Mouse (Mus musculus) liver, adult 2 months (tissue): ENCODE measurements at regions not wholly inside any gene's neighbourhood (a gene's known extent, or its start where the extent isn't known, plus 50 kb on each side); places are given as distances from the start of the nearest gene placed in this dataset.

Experiments
- DNase-seq: peaks from one replicate; pipeline ENCODE4 v3.0.0-alpha.2; 2011; ENCODE audit warnings: low read depth, low spot score; ENCODE audit errors: extremely low read depth
- H3K27ac ChIP-seq: fragments of 200-500 bp; replicated peaks from 2 replicates; pipeline ENCODE4 v1.5.1; 2012; ENCODE audit warnings: low read depth, mild to moderate bottlenecking, control low read depth, inconsistent platforms, low read length; ENCODE audit not compliant: insufficient read depth
- H3K27me3 ChIP-seq: fragments of 200-500 bp; 2 replicates; pipeline ENCODE4 v1.6.1; 2012; ENCODE audit warnings: mild to moderate bottlenecking, moderate library complexity, low read length, inconsistent platforms; ENCODE audit not compliant: control insufficient read depth, insufficient read depth
- H3K36me3 ChIP-seq: fragments of 200-500 bp; 2 replicates; pipeline ENCODE4 v1.6.1; 2012; ENCODE audit warnings: low read length, inconsistent platforms; ENCODE audit not compliant: control insufficient read depth, insufficient read depth
- H3K4me1 ChIP-seq: fragments of 200-500 bp; 2 replicates; pipeline ENCODE4 v1.6.1; 2011; ENCODE audit warnings: low read length; ENCODE audit not compliant: control insufficient read depth, insufficient read depth
- H3K4me3 ChIP-seq: fragments of 200-500 bp; 2 replicates; pipeline ENCODE4 v1.5.1; 2011; ENCODE audit warnings: low read depth, mild to moderate bottlenecking, control low read depth, low read length, moderate library complexity; ENCODE audit not compliant: insufficient read depth
- H3K79me2 ChIP-seq: fragments of 200-500 bp; 2 replicates; pipeline ENCODE4 v1.6.1; 2012; ENCODE audit warnings: inconsistent platforms, mild to moderate bottlenecking, low read length, moderate library complexity; ENCODE audit not compliant: control insufficient read depth, insufficient read depth
- H3K9ac ChIP-seq: fragments of 200-500 bp; 2 replicates; pipeline ENCODE4 v1.6.1; 2012; ENCODE audit warnings: low read depth, mild to moderate bottlenecking, control low read depth, inconsistent platforms, low read length
- CTCF ChIP-seq: fragments of 200-500 bp; IDR thresholded peaks from 2 replicates; pipeline ENCODE4 v1.5.1; 2011; ENCODE audit warnings: low read depth, low read length, control low read depth
- POLR2A ChIP-seq: fragments of 200-500 bp; IDR thresholded peaks from 2 replicates; pipeline ENCODE4 v1.6.1; 2011; ENCODE audit warnings: low read length, control low read depth; ENCODE audit not compliant: insufficient read depth; ENCODE audit errors: extremely low read depth
- WGBS: fragments of 180-500 bp; shearing (Covaris S2); methylation state at CpG from one replicate; pipeline ENCODE4 v1.1.7; 2018; 5-methylcytosine and 5-hydroxymethylcytosine counted together

DNA sequence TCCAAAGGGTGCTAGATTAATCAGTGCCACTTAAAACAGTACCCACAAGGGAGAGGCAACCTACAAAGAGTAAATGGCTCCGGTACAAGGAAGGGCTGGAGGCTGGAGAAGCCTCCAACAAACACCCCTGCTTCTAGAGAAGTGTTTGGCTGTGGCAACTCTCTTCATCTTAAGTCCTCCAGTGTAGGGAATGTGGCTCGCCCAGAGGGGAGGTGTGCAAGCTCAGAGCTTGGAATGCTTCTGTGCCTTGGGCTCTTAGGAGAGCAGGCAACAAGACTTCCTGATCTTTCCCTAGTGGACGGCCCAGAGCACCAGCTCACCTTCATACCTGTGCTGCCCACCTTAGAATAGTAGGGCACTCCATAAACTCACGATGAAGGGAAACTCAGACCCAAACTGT lies 92.4 kb downstream of the Fam53a start:
- Histone ChIP-seq H3K27me3 (0 out of 2 replicates have a peak, but pooled peaks cover 4% of the 10 kb centered on the region), H3K9ac (no peak overlapping the region), H3K36me3 (no peaks in the 10 kb centered on the region), H3K79me2 (no peaks in the 10 kb centered on the region), H3K27ac (no peak overlapping the region), H3K4me3 (no peak overlapping the region), H3K4me1 (no peaks in the 10 kb centered on the region)
- no peak for TF ChIP-seq CTCF
- no peak for TF ChIP-seq POLR2A
- 59% methylated on average over 4 of the region's 4 CpGs for WGBS
- DNase-seq: no peak

GRCm38 (mm10) chr5:33536261-33536660 lies 93.2 kb downstream of the Fam53a start:
- no peak overlapping the region for H3K4me3 ChIP-seq
- no peaks in the 10 kb centered on the region for H3K79me2 ChIP-seq
- 0 out of 2 replicates have a peak, but pooled peaks cover 4% of the 10 kb centered on the region for H3K27me3 ChIP-seq
- 70% methylated on average over 4 of the region's 4 CpGs for WGBS
- no peak overlapping the region for H3K9ac ChIP-seq
- no peak for DNase-seq
- H3K36me3 ChIP-seq: no peaks in the 10 kb centered on the region
- no peak overlapping the region for H3K27ac ChIP-seq
- TF ChIP-seq CTCF: no peak
- TF ChIP-seq POLR2A: no peak
- H3K4me1 ChIP-seq: no peaks in the 10 kb centered on the region

GRCm38 (mm10) chr5:33535145-33536010 lies 94.1 kb downstream of the Fam53a start:
- DNase-seq: peak; percentile 8
- Histone ChIP-seq H3K4me1 (no peaks in the 10 kb centered on the region), H3K27ac (no peak overlapping the region), H3K4me3 (no peak overlapping the region), H3K27me3 (0 out of 2 replicates have a peak, but pooled peaks cover 4% of the 10 kb centered on the region), H3K36me3 (no peaks in the 10 kb centered on the region), H3K9ac (no peak overlapping the region), H3K79me2 (no peaks in the 10 kb centered on the region)
- WGBS: 27% methylated on average over 21 of the region's 21 CpGs
- TF ChIP-seq POLR2A (no peak), CTCF (no peak)

- Histone ChIP-seq H3K27ac (no peak overlapping the region), H3K36me3 (no peaks in the 10 kb centered on the region), H3K27me3 (0 out of 2 replicates have a peak, but pooled peaks cover 4% of the 10 kb centered on the region), H3K4me1 (no peaks in the 10 kb centered on the region), H3K9ac (no peak overlapping the region), H3K79me2 (no peaks in the 10 kb centered on the region), H3K4me3 (no peak overlapping the region)
- WGBS: 27% methylated on average over 13 of the region's 13 CpGs
- no peak for TF ChIP-seq CTCF
- no peak for TF ChIP-seq POLR2A
- DNase-seq: no peak
Observed at GRCm38 (mm10) chr5:33534345-33534744, 95.1 kb downstream of the Fam53a start.

GRCm38 (mm10) chr5:33533185-33533584 lies 96.2 kb downstream of the Fam53a start:
- no peak overlapping the region for H3K9ac ChIP-seq
- no peak for TF ChIP-seq CTCF
- no peak for TF ChIP-seq POLR2A
- H3K4me1 ChIP-seq: no peaks in the 10 kb centered on the region
- no peaks in the 10 kb centered on the region for H3K79me2 ChIP-seq
- WGBS: 95% methylated on average over 4 of the region's 4 CpGs
- no peak for DNase-seq
- H3K4me3 ChIP-seq: no peak overlapping the region
- H3K27me3 ChIP-seq: 0 out of 2 replicates have a peak, but pooled peaks cover 4% of the 10 kb centered on the region
- no peaks in the 10 kb centered on the region for H3K36me3 ChIP-seq
- H3K27ac ChIP-seq: no peak overlapping the region

- WGBS: 93% methylated on average over 1 of the region's 1 CpGs
- Histone ChIP-seq H3K27me3 (0 out of 2 replicates have a peak, but pooled peaks cover 4% of the 10 kb centered on the region), H3K4me3 (no peak overlapping the region), H3K9ac (no peak overlapping the region), H3K79me2 (no peaks in the 10 kb centered on the region), H3K27ac (no peak overlapping the region), H3K36me3 (no peaks in the 10 kb centered on the region), H3K4me1 (no peaks in the 10 kb centered on the region)
- TF ChIP-seq POLR2A (no peak), CTCF (no peak)
- no peak for DNase-seq
Observed at GRCm38 (mm10) chr5:33531263-33531662, 97.5 kb upstream of the Nkx1-1 start.
